13 mouse cellular contexts compared by ENCODE assay signal in the genomic region with DNA sequence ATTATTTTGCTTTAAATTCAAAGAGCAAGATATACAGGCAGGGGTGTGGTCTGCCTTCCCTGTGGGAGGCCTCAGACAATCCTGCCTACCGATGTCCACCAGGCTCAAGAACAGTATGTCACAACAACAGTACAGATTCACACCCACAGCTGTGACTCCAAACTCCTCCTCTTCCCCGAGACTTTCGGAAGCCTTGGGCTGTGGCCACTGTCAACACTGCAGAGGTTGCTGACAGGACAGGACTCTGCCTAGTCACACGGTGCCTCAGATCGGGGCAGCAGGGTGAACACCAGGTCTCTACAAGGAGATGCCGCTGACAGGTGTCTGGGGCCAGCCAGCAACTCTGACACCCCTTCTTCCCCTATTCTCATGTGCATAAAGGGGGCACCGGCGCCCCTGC. TPM values are rescaled to one million over a fixed set of nuclear protein-coding genes. Genes with fewer than 3 reads are reported as not detected.
DNase-seq lines count a peak whose midpoint lies in the region; ATAC-seq lines count a peak whose summit lies in the region.
"Had no signal": no experiment of that assay in that cellular context is flagged by ENCODE, and none has a peak within 500 bp of the region (broad histone marks: within the 10 kb centered on the region; RNA-seq: fewer than 3 reads in every experiment).

No protein-coding gene starts in this region.

- H3K4me3 ChIP-seq in heart, embryonic 14.5 days (ENCODE audit: control insufficient read depth in 1 of 2, insufficient read depth in 1 of 2, low read depth in 1 of 2, low read length in 2 of 2): no peak overlapping the region
- no peak overlapping the region for H3K4me3 ChIP-seq in heart, embryonic 11.5 days (ENCODE audit: low read depth, low read length)
- H3K4me3 ChIP-seq: embryonic facial prominence, embryonic 12.5 days; forebrain, embryonic 12.5 days had no signal

- H3K9me3 ChIP-seq in heart, embryonic 14.5 days (ENCODE audit: control insufficient read depth, low read length): no peaks in the 10 kb centered on the region; the same call in 1 of the 2 replicates
- no peaks in the 10 kb centered on the region; the same call in 1 of the 2 replicates for H3K9me3 ChIP-seq in heart, embryonic 11.5 days (replicated peaks; ENCODE audit: control insufficient read depth, low read length)
- H3K9me3 ChIP-seq: embryonic facial prominence, embryonic 12.5 days had no signal

- peaks cover 0 to 3% of the 10 kb centered on the region in 2 experiments; a peak in 1 of 4 replicates for H3K4me1 ChIP-seq in heart, embryonic 14.5 days (ENCODE audit: control insufficient read depth in 2 of 2, insufficient read depth in 2 of 2, low read length in 2 of 2)
- H3K4me1 ChIP-seq in heart, embryonic 11.5 days (ENCODE audit: control insufficient read depth, insufficient read depth, low read length): no peaks in the 10 kb centered on the region

- peak; percentile 27 for DNase-seq in lung, postnatal 36 days
- no peak for DNase-seq in lung, postnatal 10 days
- peak; percentile 8 for DNase-seq in gonadal fat pad, adult 2 months (ENCODE audit: low read depth)
- peak; percentile 25 for DNase-seq in splenic B cell, adult 2 months (ENCODE audit: low read depth, low spot score)
- DNase-seq in ovary, postnatal 36 days (ENCODE audit: low spot score): no peak
- DNase-seq: cerebellum, postnatal 25 days; kidney, adult 9 months; lung, embryonic 14.5 days; spleen, adult 18-20 months had no signal

- no peak overlapping the region for H3K27ac ChIP-seq in heart, embryonic 14.5 days (replicated peaks in 1 of 2; ENCODE audit: control insufficient read depth in 1 of 2, insufficient read depth in 1 of 2, low read depth in 2 of 2, low read length in 2 of 2)
- no peak overlapping the region; the same call in 1 of the 2 replicates for H3K27ac ChIP-seq in heart, embryonic 11.5 days (ENCODE audit: low read depth, low read length)
- H3K27ac ChIP-seq: embryonic facial prominence, embryonic 12.5 days; forebrain, embryonic 12.5 days had no signal

- peaks cover 21% of the 10 kb centered on the region for H3K27me3 ChIP-seq in heart, embryonic 14.5 days (ENCODE audit: control insufficient read depth, insufficient read depth, low read length)
- peaks cover 21% of the 10 kb centered on the region for H3K27me3 ChIP-seq in heart, embryonic 11.5 days (ENCODE audit: control insufficient read depth, insufficient read depth, low read length)
- H3K27me3 ChIP-seq in splenic B cell, adult 2 months (ENCODE audit: control insufficient read depth, insufficient read depth, low read length, poor library complexity, severe bottlenecking): no peaks in the 10 kb centered on the region

- H3K36me3 ChIP-seq in heart, embryonic 14.5 days (ENCODE audit: control insufficient read depth, insufficient read depth, low read length): no peaks in the 10 kb centered on the region
- no peaks in the 10 kb centered on the region for H3K36me3 ChIP-seq in heart, embryonic 11.5 days (ENCODE audit: control insufficient read depth, insufficient read depth, low read length)
- no peaks in the 10 kb centered on the region for H3K36me3 ChIP-seq in splenic B cell, adult 2 months (ENCODE audit: control insufficient read depth, insufficient read depth, low read length, poor library complexity, severe bottlenecking)
- H3K36me3 ChIP-seq: embryonic facial prominence, embryonic 12.5 days; forebrain, embryonic 12.5 days had no signal

- ATAC-seq in heart, embryonic 14.5 days (ENCODE audit: insufficient number of reproducible peaks, insufficient read depth, low FRiP score, low read depth): peak; percentile 33; the same call in 1 of the 2 replicates
- ATAC-seq in heart, embryonic 11.5 days (replicated peaks; ENCODE audit: insufficient number of reproducible peaks, low FRiP score, low TSS enrichment): no peak

- H3K4me2 ChIP-seq in heart, embryonic 14.5 days (ENCODE audit: low read length): no peak overlapping the region
- no peak overlapping the region for H3K4me2 ChIP-seq in heart, embryonic 11.5 days
- H3K4me2 ChIP-seq: embryonic facial prominence, embryonic 12.5 days; forebrain, embryonic 12.5 days; lung, embryonic 14.5 days had no signal

- 37% methylated on average over 8 of the region's 8 CpGs for WGBS in heart, embryonic 14.5 days
- 60% methylated on average over 8 of the region's 8 CpGs for WGBS in heart, embryonic 11.5 days (ENCODE audit: insufficient replicate concordance)

- no peak overlapping the region for H3K9ac ChIP-seq in heart, embryonic 14.5 days (ENCODE audit: low read length)
- H3K9ac ChIP-seq in heart, embryonic 11.5 days (ENCODE audit: low read depth, low read length): no peak overlapping the region
- H3K9ac ChIP-seq: embryonic facial prominence, embryonic 12.5 days; forebrain, embryonic 12.5 days; lung, embryonic 14.5 days had no signal

RNA-seq across cellular contexts. Expression of a gene that starts 42.2 kb away (rescaled TPM):
- polyA plus RNA-seq in heart, embryonic 14.5 days (2014; fragmentation: Nextera tagmentation; extraction: Ambion mirVana): 0.35 and 0.85 TPM in 2 replicates
- 0.10 and 0.16 TPM in 2 replicates for polyA plus RNA-seq in heart, embryonic 11.5 days (2014; fragmentation: Nextera tagmentation; extraction: Ambion mirVana)
- 11.2 and 13.8 TPM in 2 replicates for polyA plus RNA-seq in gonadal fat pad, adult 2 months (2012; rRNA removed)

Comparison
In these comparisons a context has a peak if more than half of its experiments do, and no peak if none do; other contexts are left out.
1. DNase-seq: peak in lung, postnatal 36 days (single experiment), gonadal fat pad, adult 2 months (single experiment) and splenic B cell, adult 2 months (single experiment); none in lung, postnatal 10 days (single experiment) and ovary, postnatal 36 days (single experiment).